Mouse (Mus musculus) embryonic fibroblast, embryonic 13.5 days (primary cell): ENCODE data around the gene Cdk14.

ENCODE experiments used
- CTCF ChIP-seq: IDR thresholded peaks from 2 replicates; pipeline ENCODE4 v1.5.1; 2011; ENCODE audit warnings: mild to moderate bottlenecking, control low read depth, low read length, moderate library complexity, borderline replicate concordance; ENCODE audit not compliant: insufficient read depth
- POLR2A ChIP-seq: IDR thresholded peaks from 2 replicates; pipeline ENCODE4 v1.6.1; 2011; ENCODE audit warnings: low read depth, mild to moderate bottlenecking, control low read depth, low read length, moderate library complexity

GRCm38 (mm10) chr5:4851245-4851933 is 568.7 kb downstream of the Cdk14 start:
- TF ChIP-seq CTCF = no peak
- no peak for TF ChIP-seq POLR2A
